Mouse (Mus musculus) limb, embryonic 14.5 days (tissue): ENCODE measurements around the gene Layn. TPM values are rescaled to one million over a fixed set of nuclear protein-coding genes. Genes with fewer than 3 reads are reported as not detected.

Experiments used
- ATAC-seq: fragments of 200-750 bp; cut with Nextera tagmentation; 2 replicates; pipeline ENCODE4 v1.8.0; 2017; ENCODE audit warnings: low read depth, moderate number of reproducible peaks, moderate TSS enrichment; ENCODE audit not compliant: low FRiP score
- DNase-seq: peaks from one replicate; pipeline ENCODE4 v3.0.0-alpha.2; 2015; ENCODE audit warnings: low spot score
- H3K27ac ChIP-seq: fragments of 300-500 bp; sonication (generic); replicated peaks from 2 replicates; pipeline ENCODE4 v1.5.1; 2014; ENCODE audit warnings: low read depth, mild to moderate bottlenecking, low read length, moderate library complexity, mixed read lengths
- H3K27me3 ChIP-seq: fragments of 300-500 bp; sonication (generic); 2 replicates; pipeline ENCODE4 v1.6.1; 2014; ENCODE audit warnings: low read length, mixed read lengths; ENCODE audit not compliant: control insufficient read depth, insufficient read depth
- H3K36me3 ChIP-seq: fragments of 300-500 bp; sonication (generic); 2 replicates; pipeline ENCODE4 v1.6.1; 2014; ENCODE audit warnings: mild to moderate bottlenecking, low read length, moderate library complexity, mixed read lengths; ENCODE audit not compliant: control insufficient read depth, insufficient read depth
- H3K4me1 ChIP-seq: fragments of 300-500 bp; sonication (generic); 2 replicates; pipeline ENCODE4 v1.6.1; 2014; ENCODE audit warnings: antibody characterized with exemption, low read length, mixed read lengths; ENCODE audit not compliant: control insufficient read depth, insufficient read depth
- H3K4me2 ChIP-seq: fragments of 300-500 bp; sonication (generic); replicated peaks from 2 replicates; pipeline ENCODE4 v1.6.1; 2014; ENCODE audit warnings: low read depth, mild to moderate bottlenecking, low read length, moderate library complexity; ENCODE audit not compliant: severe bottlenecking
- H3K4me3 ChIP-seq: fragments of 300-500 bp; sonication (generic); replicated peaks from 2 replicates; pipeline ENCODE4 v1.5.1; 2014; ENCODE audit warnings: low read length
- H3K9ac ChIP-seq: fragments of 300-500 bp; sonication (generic); 2 replicates; pipeline ENCODE4 v1.6.1; 2014; ENCODE audit warnings: mild to moderate bottlenecking, low read depth, low read length, moderate library complexity; ENCODE audit not compliant: severe bottlenecking
- H3K9me3 ChIP-seq: fragments of 300-500 bp; sonication (generic); 2 replicates; pipeline ENCODE4 v1.6.1; 2016; ENCODE audit warnings: low read length; ENCODE audit not compliant: control insufficient read depth
- POLR2A ChIP-seq: fragments of 200-500 bp; IDR thresholded peaks from 2 replicates; pipeline ENCODE4 v1.8.0; 2012; ENCODE audit warnings: inconsistent platforms, mild to moderate bottlenecking, moderate library complexity, borderline replicate concordance; ENCODE audit not compliant: insufficient read depth, insufficient read length; ENCODE audit errors: extremely low read depth
- WGBS: fragments of 180-500 bp; shearing (Covaris S2); extraction: QIAGEN DNeasy Blood & Tissue Kit; methylation state at CpG from one replicate; pipeline ENCODE4 v1.1.7; 2014; 5-methylcytosine and 5-hydroxymethylcytosine counted together
- microRNA counts: library from miRNA; unstranded; fragments of <30 nt; microRNA quantifications from one replicate; lab custom pipeline; 2016
- microRNA-seq: library from miRNA; unstranded; fragments of <30 nt; microRNA quantifications from one replicate; pipeline ENCODE4, GENCODE M21; 2016
- polyA plus RNA-seq, 2 experiments: library from polyadenylated mRNA; depleted of rRNA in 1 of 2; stranded (reverse) in 1 of 2; unstranded in 1 of 2; fragments of >200 nt; fragmentation: Nextera tagmentation in 1 of 2; extraction: Ambion mirVana in 1 of 2; gene quantifications; 2 replicates each; pipeline versions ENCODE4 v1.2.1 to v1.2.3; 2012 to 2014

Gene Layn
- polyA plus RNA-seq, 2 experiments, result 6.1 to 9.3 TPM

DNA sequence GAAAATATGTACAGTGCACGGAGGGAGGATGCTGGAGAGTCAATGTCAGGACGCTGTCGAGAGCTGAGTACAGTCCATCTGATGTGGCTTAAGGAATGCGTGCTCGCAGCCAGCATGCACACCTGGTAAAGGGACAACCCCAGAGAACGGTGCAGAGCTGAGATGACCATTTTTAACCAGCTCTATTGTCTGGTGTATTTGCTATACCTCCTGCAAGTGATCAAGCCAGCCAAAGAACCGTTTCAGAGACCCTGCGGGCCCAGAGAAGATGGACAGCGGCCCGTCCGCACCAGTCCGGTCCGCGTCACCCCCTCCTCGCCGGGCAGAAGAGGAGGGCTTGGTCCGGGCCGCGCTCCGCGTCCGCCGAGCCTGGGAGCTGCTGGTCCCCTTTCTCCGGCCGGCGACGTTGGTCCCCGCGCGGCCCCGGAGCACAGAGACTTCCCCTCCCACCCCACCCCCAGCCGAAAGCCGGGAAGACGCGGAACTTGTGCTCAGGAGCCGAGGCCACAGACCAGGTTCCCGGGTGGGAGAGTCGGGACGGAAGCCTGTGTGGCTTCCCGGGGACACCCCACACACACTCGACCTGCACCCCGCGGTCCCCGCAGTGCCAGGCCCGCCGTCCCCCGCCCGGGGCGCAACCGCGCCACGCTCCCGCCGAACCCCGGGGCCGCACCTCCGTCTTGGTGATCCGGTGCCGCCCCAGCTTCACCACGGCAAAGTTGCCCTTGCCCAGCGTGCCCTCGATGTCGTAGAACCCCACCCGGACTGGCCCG is 68.6 kb downstream of the Layn start:
- H3K4me2 ChIP-seq, result peak overlapping the region; percentile 82
- DNase-seq (no peak), ATAC-seq (peak; percentile 45)
- no peaks in the 10 kb centered on the region for H3K27me3 ChIP-seq
- H3K4me3 ChIP-seq, result peak overlapping the region; percentile 85
- H3K36me3 ChIP-seq, result no peaks in the 10 kb centered on the region
- peak overlapping the region; percentile 82 for H3K27ac ChIP-seq
- peak overlapping the region; percentile 89 for H3K9ac ChIP-seq
- H3K4me1 ChIP-seq, result 0 out of 2 replicates have a peak, but pooled peaks cover 3% of the 10 kb centered on the region
- WGBS, result 0% methylated on average over 51 of the region's 65 CpGs
- TF ChIP-seq POLR2A, result no peak
- H3K9me3 ChIP-seq, result no peaks in the 10 kb centered on the region

DNA sequence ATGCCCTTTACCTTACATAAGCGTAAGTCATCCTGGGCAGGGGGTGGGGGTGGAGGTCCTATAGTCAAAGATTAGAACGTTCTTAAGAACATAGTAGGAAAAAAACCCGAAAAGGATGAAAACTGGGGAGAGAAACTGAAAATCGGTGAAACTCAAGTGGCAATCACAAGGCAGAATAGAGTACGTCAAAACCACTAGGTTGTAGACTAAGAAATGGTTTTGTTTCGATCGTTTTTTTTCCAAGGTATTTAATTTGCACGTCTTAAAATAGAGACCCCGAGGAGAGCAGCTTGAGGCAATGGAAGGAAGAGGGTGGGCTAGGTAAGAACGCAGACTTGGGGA is 69.2 kb downstream of the Layn start:
- WGBS, result 11% methylated on average over 10 of the region's 10 CpGs
- Histone ChIP-seq H3K4me1 (0 out of 2 replicates have a peak, but pooled peaks cover 3% of the 10 kb centered on the region), H3K27ac (no peak overlapping the region), H3K9ac (peak overlapping the region; percentile 89), H3K4me2 (peak overlapping the region; percentile 82), H3K36me3 (no peaks in the 10 kb centered on the region), H3K4me3 (peak overlapping the region; percentile 85), H3K27me3 (no peaks in the 10 kb centered on the region), H3K9me3 (no peaks in the 10 kb centered on the region)
- ATAC-seq (no peak), DNase-seq (no peak)
- no peak for TF ChIP-seq POLR2A

DNA sequence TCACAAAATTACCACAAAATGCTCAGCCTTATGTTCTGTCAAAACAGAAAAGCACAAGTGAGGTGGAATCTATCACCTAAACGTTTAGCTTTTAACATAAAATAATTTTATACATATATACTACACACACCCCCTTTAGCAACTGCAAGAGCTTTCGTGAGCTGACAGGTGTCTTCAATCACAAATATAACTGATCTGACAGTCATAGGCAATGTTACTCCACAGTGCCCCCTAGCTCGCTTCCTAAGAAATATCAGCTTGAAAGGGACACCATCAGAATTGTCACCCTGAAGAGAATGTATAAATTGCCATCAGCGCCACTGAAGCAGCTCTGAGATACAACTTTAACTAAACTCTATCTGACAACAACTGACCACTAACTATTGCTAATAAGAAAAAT is 70.0 kb downstream of the Layn start:
- H3K4me3 ChIP-seq, result no peak overlapping the region
- peak; percentile 84 for DNase-seq
- 0 out of 2 replicates have a peak, but pooled peaks cover 3% of the 10 kb centered on the region for H3K4me1 ChIP-seq
- ATAC-seq, result no peak
- TF ChIP-seq POLR2A, result no peak
- H3K27ac ChIP-seq, result no peak overlapping the region
- no peak overlapping the region for H3K9ac ChIP-seq
- H3K9me3 ChIP-seq, result no peaks in the 10 kb centered on the region
- no peaks in the 10 kb centered on the region for H3K27me3 ChIP-seq
- WGBS, result 6% methylated on average over 4 of the region's 4 CpGs
- no peaks in the 10 kb centered on the region for H3K36me3 ChIP-seq
- H3K4me2 ChIP-seq, result no peak overlapping the region

MicroRNAs within 50 kb of the gene (microRNA counts, 519-probe panel; counts per million panel counts)
- 1,969 counts per million, percentile 25 among the panel's probes with 10 or more counts for microRNA mmu-miR-34b-3p (lab: Ali Mortazavi, UCI)
- 1,853 counts per million, percentile 20 among the panel's probes with 10 or more counts for microRNA mmu-miR-34b-5p (lab: Ali Mortazavi, UCI)
- microRNA mmu-miR-34c (lab: Ali Mortazavi, UCI), result 3,712 counts per million, percentile 75 among the panel's probes with 10 or more counts

Small RNA genes within 50 kb of the gene (microRNA-seq; reads per million reads assigned to microRNA genes)
- gene Mir34b (22.2 reads per million, percentile 31 among the genes with 10 or more reads in this experiment), gene Mir34c (592 reads per million, percentile 67 among the genes with 10 or more reads in this experiment)

Other genes starting within 250 kb of the Layn start
- gene Ppp2r1b, start 231.8 kb downstream of the Layn start, polyA plus RNA-seq (2012; rRNA removed), result 25.2 and 27.3 TPM in 2 replicates
- 51.0 and 53.8 TPM in 2 replicates for gene Ppp2r1b, start 231.8 kb downstream of the Layn start, polyA plus RNA-seq (2014; fragmentation: Nextera tagmentation; extraction: Ambion mirVana)
- 16.3 and 16.8 TPM in 2 replicates for gene Sik2, start 68.0 kb downstream of the Layn start, polyA plus RNA-seq (2012; rRNA removed)
- gene Sik2, start 68.0 kb downstream of the Layn start, polyA plus RNA-seq (2014; fragmentation: Nextera tagmentation; extraction: Ambion mirVana), result 15.8 and 18.7 TPM in 2 replicates
- not detected in 2 replicates for gene Btg4, start 16.2 kb downstream of the Layn start, polyA plus RNA-seq (2012; rRNA removed)
- gene Btg4, start 16.2 kb downstream of the Layn start, polyA plus RNA-seq (2014; fragmentation: Nextera tagmentation; extraction: Ambion mirVana), result 0.57 TPM in 1 of 2 replicates, not detected in the other
- gene 4833427G06Rik, start 25.0 kb upstream of the Layn start, polyA plus RNA-seq (2012; rRNA removed), result 0.06 TPM in 1 of 2 replicates, not detected in the other
- gene 4833427G06Rik, start 25.0 kb upstream of the Layn start, polyA plus RNA-seq (2014; fragmentation: Nextera tagmentation; extraction: Ambion mirVana), result not detected in 2 replicates
- gene Gm32742, start 88.4 kb upstream of the Layn start, polyA plus RNA-seq (2012; rRNA removed), result 0.03 and 0.04 TPM in 2 replicates
- gene Gm32742, start 88.4 kb upstream of the Layn start, polyA plus RNA-seq (2014; fragmentation: Nextera tagmentation; extraction: Ambion mirVana), result 0.01 TPM in 1 of 2 replicates, not detected in the other
- 0.14 and 0.22 TPM in 2 replicates for gene Pou2af1, start 136.6 kb upstream of the Layn start, polyA plus RNA-seq (2012; rRNA removed)
- gene Pou2af1, start 136.6 kb upstream of the Layn start, polyA plus RNA-seq (2014; fragmentation: Nextera tagmentation; extraction: Ambion mirVana), result 0.07 TPM in 1 of 2 replicates, not detected in the other
- 2.9 and 4.7 TPM in 2 replicates for gene Colca2, start 201.5 kb upstream of the Layn start, polyA plus RNA-seq (2012; rRNA removed)
- 2.0 and 3.2 TPM in 2 replicates for gene Colca2, start 201.5 kb upstream of the Layn start, polyA plus RNA-seq (2014; fragmentation: Nextera tagmentation; extraction: Ambion mirVana)